Mouse (Mus musculus): Measurements from ENCODE around the gene Dhrs3.

The Dhrs3 gene

GRCm38 (mm10) chr4:144939847-144940411 is 47.3 kb downstream of the Dhrs3 start:
- no peak for DNase-seq (ENCODE audit: low spot score in 2 of 2)

DNA sequence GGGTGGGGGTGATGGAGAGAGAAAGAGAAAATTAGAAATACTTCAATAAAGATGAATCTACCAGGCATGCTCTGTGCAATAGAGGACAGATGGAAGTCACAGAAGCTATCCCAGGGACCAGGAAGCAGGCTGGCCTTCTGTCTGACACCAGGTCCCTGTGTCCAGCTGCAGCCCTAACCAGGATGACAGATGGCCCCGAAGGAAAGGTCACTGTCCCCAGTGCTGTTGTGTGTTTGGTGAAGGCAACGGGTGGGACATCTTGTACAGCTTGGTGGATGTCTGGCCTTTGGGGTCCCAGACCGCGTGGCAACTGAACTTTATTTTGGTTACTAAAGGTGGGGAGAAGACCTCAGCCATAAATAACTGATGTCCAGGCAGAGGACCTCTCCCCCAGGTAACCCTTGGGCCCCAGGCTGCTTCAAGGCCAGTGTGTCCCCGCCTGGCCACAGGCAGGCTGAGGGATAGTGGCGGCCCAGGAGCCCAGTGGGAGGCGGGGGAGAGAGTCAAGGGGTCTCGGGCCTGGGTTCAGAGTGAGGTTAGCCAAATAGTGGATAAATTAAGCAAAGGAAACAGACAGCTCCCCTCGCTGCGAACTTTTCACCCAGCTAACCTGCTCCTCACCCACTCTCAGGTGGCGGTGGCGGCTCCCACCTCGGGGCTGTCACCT is 48.3 kb downstream of the Dhrs3 start:
- no peak for DNase-seq (ENCODE audit: low spot score in 2 of 2)

- DNase-seq (ENCODE audit: low spot score in 2 of 2): no peak
Measured at GRCm38 (mm10) chr4:144942433-144942832, 49.8 kb downstream of the Dhrs3 start.

DNA sequence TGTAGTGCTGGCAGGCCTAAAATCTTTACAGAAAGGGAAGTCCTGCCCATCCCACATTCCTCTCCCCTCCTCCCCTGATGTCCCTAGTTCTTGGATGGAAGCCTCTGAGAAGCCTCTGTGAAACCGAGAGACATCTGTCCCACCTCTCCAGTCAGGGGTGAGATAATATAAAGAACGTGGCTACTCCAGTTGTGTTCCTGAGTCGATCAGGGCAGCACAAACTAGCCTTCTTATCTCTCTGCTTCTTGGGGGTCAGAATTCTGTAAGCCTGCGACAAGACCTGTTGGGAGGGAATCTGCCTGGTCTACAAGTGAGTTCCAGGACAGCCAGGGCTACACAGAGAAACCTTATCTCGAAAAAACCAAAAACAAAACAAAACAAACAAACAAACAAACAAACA is 50.6 kb downstream of the Dhrs3 start:
- no peak for DNase-seq (ENCODE audit: low spot score in 2 of 2)

DNA sequence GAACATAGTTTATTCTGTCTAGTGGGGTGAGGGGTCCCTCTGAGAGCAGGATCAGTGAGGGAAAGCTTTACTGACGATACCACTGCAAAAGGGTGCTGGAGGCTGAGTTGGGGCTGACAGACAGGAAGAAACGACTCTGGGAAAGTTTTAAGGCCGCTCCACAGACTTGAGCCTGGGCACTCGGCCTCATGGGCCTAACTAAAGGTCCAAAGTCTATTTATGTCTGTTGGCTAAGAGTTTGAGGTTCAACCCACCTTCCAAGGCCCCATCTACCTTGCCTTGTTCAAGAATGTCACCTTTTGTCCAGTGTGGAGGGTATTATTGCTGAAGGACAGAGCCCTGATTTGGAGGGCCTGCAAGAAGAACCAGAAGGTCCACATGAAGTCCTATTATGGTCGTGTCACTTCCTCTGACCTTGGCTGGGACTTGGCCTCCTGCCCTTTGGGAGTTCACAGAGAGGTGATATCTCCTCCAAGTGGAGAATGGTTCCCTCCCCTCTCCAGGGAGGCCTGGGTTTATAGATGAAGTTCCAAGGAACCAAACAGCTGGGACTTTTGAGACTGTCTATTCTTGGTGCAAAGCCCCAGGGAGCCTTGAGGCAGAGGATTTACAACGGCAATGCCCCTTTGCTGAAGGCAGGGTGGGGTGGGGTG is 55.2 kb downstream of the Dhrs3 start:
- no peak for DNase-seq (ENCODE audit: low spot score in 2 of 2)

DNA sequence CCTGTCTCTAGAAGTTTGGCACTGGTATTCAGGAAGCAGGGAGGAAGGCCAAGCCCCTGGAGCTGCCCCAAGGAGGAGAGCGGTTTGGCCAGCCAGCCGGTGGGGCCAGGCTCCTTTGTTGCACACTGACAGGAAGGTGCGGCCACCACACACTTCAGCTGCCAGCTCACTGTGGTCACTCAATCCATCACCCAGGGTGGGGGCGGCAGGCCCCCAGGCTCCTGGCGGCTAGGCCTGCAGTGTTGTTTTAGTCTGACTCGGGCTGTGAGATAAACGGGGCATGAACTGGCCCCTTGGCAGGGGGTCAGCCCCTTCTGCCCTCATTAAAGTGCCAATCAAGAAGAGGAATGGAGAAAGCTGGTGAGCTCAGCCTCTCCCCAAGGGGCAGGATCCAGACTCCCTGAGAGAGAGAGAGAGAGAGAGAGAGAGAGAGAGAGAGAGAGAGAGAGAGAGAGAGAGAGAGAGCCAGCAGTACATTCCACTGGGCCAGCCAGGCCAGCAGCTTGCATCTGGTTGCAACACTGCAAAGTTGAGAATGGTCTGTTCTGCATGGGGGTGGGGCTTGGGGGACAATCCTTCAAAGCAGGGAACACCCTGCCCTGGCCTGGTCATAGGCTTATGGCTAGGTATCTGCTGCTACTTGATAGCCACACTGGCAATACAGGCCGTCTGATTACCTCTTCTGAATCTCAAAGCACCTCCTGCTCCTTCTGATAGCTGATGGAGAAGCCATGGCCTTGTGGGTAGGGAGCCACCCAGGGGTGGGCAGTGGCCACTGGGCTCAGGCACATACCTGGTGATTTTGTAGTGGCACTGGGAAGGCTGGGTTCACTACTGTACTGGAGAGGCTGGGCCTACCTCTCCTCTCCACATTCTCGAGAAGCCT is 57.1 kb downstream of the Dhrs3 start:
- no peak for DNase-seq (ENCODE audit: low spot score in 2 of 2)

DNA sequence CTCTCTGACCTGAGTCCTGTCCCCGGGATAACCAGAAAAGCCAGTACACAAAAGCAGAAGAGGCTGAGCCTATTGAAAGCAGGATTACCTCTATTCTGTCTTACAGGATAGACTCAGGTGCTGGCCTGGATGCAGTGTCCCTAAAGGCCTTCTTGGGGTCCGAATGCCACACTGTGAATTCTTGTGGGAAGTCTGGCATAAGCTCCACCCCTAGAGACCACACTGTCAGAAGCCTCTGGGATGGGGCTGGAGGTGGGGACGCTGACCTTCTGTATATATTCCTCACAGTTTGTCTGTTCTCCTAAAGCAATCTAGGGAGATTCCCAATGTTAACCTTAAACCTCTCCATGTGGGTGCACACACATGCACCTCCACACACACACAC is 57.7 kb downstream of the Dhrs3 start:
- no peak for DNase-seq (ENCODE audit: low spot score in 2 of 2)

DNA sequence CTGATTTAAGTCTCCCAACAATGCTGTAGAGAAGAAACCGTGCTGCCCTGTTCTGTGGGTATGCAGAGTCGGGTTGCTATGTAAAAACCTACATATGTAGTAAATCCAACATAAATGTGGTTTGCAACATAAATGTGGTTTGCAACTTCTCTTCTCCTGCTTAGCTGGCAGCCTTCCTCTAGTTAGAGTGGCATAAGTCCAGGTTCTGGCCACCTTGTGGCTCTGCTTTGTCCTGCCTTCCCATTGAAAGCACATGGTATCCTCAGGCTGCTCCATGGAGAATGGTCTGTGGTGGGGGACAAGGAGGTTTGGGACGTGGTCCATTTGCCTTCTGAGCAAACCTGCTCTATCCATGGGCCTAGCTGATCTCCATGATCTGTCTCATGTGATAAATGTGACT is 58.3 kb downstream of the Dhrs3 start:
- DNase-seq (ENCODE audit: low spot score in 2 of 2): no peak

- no peak for DNase-seq (ENCODE audit: low spot score in 2 of 2)
Measured at GRCm38 (mm10) chr4:144951859-144952258, 59.2 kb downstream of the Dhrs3 start.

GRCm38 (mm10) chr4:144953421-144953820 is 60.8 kb downstream of the Dhrs3 start:
- no peak for DNase-seq (ENCODE audit: low spot score in 2 of 2)

DNA sequence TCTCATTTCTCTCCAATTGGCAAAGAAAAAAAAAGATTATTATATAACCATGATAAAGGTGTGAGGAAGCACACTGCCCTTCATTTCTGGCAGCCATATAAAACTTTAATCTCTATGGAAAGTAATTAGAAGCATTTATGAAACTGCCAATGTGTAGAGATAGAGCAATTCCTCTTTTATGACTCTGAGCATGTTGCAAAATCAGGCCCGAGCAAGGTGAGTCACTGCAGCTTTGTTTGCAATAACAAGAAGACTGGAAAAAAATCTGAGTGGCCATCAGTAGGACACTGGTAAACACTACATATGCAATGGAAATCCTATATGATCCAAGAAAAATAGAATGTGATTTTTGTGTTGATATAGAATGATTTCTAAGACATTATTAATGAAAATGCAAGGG is 63.2 kb downstream of the Dhrs3 start:
- no peak for DNase-seq (ENCODE audit: low spot score in 2 of 2)

- no peak for DNase-seq (ENCODE audit: low spot score in 2 of 2)
Measured at GRCm38 (mm10) chr4:144956293-144956692, 63.7 kb downstream of the Dhrs3 start.

- no peak for DNase-seq (ENCODE audit: low spot score in 2 of 2)
Measured at GRCm38 (mm10) chr4:144957186-144957585, 64.6 kb downstream of the Dhrs3 start.

DNA sequence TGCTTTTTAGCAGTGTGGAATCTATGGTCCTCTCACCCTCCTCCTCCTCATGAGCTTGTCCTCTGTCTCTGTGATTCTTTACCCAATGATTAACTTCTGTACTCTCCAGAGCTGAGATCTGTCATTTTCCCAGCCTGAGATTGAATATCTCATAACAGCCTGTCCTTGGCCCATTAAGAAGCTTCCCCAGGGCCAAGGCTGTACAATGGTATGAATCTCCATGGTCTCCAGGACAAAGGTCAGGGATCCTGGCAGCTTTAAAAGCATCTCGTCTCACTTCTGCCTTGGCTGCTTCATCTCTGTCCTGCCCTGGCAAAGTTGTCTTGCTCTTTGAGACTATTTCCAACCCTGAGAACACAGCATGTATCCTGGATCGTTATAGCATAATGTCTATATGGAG is 65.1 kb downstream of the Dhrs3 start:
- no peak for DNase-seq (ENCODE audit: low spot score in 2 of 2)

GRCm38 (mm10) chr4:144960188-144960904 is 67.7 kb downstream of the Dhrs3 start:
- DNase-seq (ENCODE audit: low spot score in 2 of 2): no peak

GRCm38 (mm10) chr4:144961232-144961631 is 68.6 kb downstream of the Dhrs3 start:
- no peak for DNase-seq (ENCODE audit: low spot score in 2 of 2)

DNA sequence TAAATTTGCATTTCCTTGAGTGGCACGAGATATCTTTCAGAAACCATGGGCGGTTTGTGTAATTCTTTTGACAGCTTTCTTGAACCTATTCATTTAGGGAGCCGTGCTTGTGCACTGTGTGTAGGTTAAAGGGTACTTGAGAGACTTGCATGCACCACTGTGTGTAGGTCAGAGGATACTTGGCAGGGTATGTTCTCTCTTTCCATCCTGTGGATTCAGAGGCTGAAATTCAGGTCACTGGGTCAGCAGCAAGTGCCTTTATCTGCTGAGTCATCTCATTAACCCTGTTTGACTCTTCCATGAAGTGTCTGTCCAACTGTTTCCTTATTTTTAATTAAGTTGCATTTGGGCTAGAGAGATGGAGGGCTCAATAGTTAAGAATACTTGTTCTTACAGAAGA is 69.1 kb downstream of the Dhrs3 start:
- no peak for DNase-seq (ENCODE audit: low spot score in 2 of 2)

- no peak for DNase-seq (ENCODE audit: low spot score in 2 of 2)
Measured at GRCm38 (mm10) chr4:144965255-144965654, 72.6 kb downstream of the Dhrs3 start.

GRCm38 (mm10) chr4:144968371-144968770 is 75.7 kb downstream of the Dhrs3 start:
- DNase-seq (ENCODE audit: low spot score in 2 of 2): no peak

DNA sequence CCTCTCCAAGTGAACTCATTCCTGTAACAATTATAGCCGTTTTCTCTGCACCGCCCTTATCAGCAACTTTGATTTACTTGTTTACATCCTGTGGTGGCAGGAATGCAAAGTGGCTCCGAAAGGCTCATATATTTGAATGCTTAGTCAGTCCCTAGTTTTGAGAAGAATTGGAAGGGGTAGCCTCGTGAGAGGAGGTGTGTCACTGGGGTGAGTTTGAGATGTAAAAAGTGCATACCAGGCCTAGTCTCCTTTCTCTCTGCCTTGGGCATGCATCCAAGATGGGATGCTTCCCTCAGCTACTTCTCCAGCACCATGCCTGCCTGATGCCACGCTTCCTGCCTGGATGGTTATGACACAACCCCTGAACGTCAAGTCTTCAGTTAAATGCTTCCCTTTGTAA is 76.4 kb downstream of the Dhrs3 start:
- DNase-seq (ENCODE audit: low spot score in 2 of 2): no peak

DNA sequence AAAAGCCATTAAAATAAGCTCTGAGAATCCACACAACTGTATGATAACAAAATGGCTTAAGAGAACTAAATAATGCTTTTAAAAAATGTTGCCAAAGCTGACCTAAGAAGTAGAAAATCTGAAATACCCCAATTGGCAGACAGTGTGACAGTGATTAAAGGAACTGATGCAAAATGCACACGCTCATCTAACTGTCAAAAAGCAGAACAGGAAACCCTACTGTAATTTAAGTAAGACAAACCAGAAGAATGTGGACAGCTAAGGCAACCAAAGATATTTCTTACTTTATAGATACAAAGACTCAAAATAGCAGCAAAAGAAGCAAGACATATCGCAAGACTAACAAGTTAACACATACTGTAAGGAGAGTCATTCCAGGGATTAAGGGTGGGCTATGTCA is 78.4 kb downstream of the Dhrs3 start:
- no peak for DNase-seq (ENCODE audit: low spot score in 2 of 2)
